Mouse (Mus musculus) MEL (cell line): ENCODE results near the gene Gipc2. TPM values are rescaled to one million over a fixed set of nuclear protein-coding genes. Genes with fewer than 3 reads are reported as not detected.
A peak's percentile ranks its signal among the peaks of the same experiment; 100 is the strongest.

ENCODE experiments used
- DNase-seq: peaks from one replicate; pipeline ENCODE4 v3.0.0; 2011; ENCODE audit warnings: low read depth, low spot score
- H3K27ac ChIP-seq: 2 replicates; pipeline ENCODE4 v1.5.1; 2012; ENCODE audit warnings: low read depth, mild to moderate bottlenecking, control low read depth, low read length, moderate library complexity; ENCODE audit not compliant: control insufficient read depth
- H3K27me3 ChIP-seq, 2 experiments: fragments of 150-350 bp in 1 of 2; sonication (generic) in 1 of 2; 2 replicates each; pipeline ENCODE4 v1.6.1; 2012; ENCODE audit warnings: low read length in 2 of 2, mild to moderate bottlenecking in 2 of 2, improper control_type of control experiment in 1 of 2, moderate library complexity in 1 of 2; ENCODE audit not compliant: insufficient read depth in 2 of 2, control insufficient read depth in 1 of 2
- H3K36me3 ChIP-seq, 2 experiments: 2 replicates each; pipeline ENCODE4 v1.6.1; 2012 to 2014; ENCODE audit warnings: low read length in 2 of 2, improper control_type of control experiment in 1 of 2, inconsistent platforms in 1 of 2, mild to moderate bottlenecking in 1 of 2; ENCODE audit not compliant: insufficient read depth in 2 of 2, control insufficient read depth in 1 of 2
- H3K4me1 ChIP-seq, 2 experiments: fragments of 150-350 bp in 1 of 2; sonication (generic) in 1 of 2; 2 replicates each; pipeline ENCODE4 v1.6.1; 2012; ENCODE audit warnings: low read length in 2 of 2, improper control_type of control experiment in 1 of 2, mild to moderate bottlenecking in 1 of 2; ENCODE audit not compliant: insufficient read depth in 2 of 2, control insufficient read depth in 1 of 2
- H3K4me3 ChIP-seq, 2 experiments: fragments of 150-350 bp in 1 of 2; sonication (generic) in 1 of 2; 2 replicates each; pipeline ENCODE4 v1.5.1; 2012; ENCODE audit warnings: low read depth in 2 of 2, low read length in 2 of 2, mild to moderate bottlenecking in 2 of 2, moderate library complexity in 2 of 2, control low read depth in 1 of 2, improper control_type of control experiment in 1 of 2; ENCODE audit not compliant: control insufficient read depth in 1 of 2, insufficient read depth in 1 of 2
- H3K79me2 ChIP-seq: 2 replicates; pipeline ENCODE4 v1.6.1; 2012; ENCODE audit warnings: mild to moderate bottlenecking, low read length, moderate library complexity; ENCODE audit not compliant: control insufficient read depth, poor library complexity, insufficient read depth
- H3K9ac ChIP-seq: 2 replicates; pipeline ENCODE4 v1.6.1; 2012; ENCODE audit warnings: low read depth, mild to moderate bottlenecking, control low read depth, low read length, moderate library complexity; ENCODE audit not compliant: control insufficient read depth, poor library complexity, severe bottlenecking
- H3K9me3 ChIP-seq: fragments of 150-350 bp; sonication (generic); replicated peaks from 2 replicates; pipeline ENCODE4 v1.6.1; 2012; ENCODE audit warnings: mild to moderate bottlenecking, low read length, improper control_type of control experiment, moderate library complexity; ENCODE audit not compliant: insufficient read depth
- CTCF ChIP-seq, 3 experiments: IDR thresholded peaks in 2 of 3; conservative IDR thresholded peaks in 1 of 3; 2 replicates each; pipeline ENCODE4 v1.5.1; 2011 to 2012; ENCODE audit warnings: low read length in 3 of 3, low read depth in 2 of 3, mild to moderate bottlenecking in 2 of 3, improper control_type of control experiment in 1 of 3, inconsistent platforms in 1 of 3, mixed read lengths in 1 of 3, moderate library complexity in 1 of 3; ENCODE audit not compliant: control insufficient read depth in 1 of 3, insufficient read depth in 1 of 3, poor library complexity in 1 of 3, severe bottlenecking in 1 of 3
- EP300 ChIP-seq, 2 experiments: IDR thresholded peaks; 2 replicates each; pipeline ENCODE4 v1.6.1; 2011; ENCODE audit warnings: improper control_type of control experiment in 2 of 2, low read length in 2 of 2, low read depth in 1 of 2, mild to moderate bottlenecking in 1 of 2
- ETS1 ChIP-seq: IDR thresholded peaks from 2 replicates; pipeline ENCODE4 v1.6.1; 2012; ENCODE audit warnings: low read depth, mild to moderate bottlenecking, inconsistent platforms, low read length, improper control_type of control experiment, moderate library complexity
- GABPA ChIP-seq: IDR thresholded peaks from 2 replicates; pipeline ENCODE4 v1.6.1; 2012; ENCODE audit warnings: low read depth, mild to moderate bottlenecking, inconsistent platforms, low read length, improper control_type of control experiment, moderate library complexity
- GATA1 ChIP-seq: IDR thresholded peaks from 2 replicates; pipeline ENCODE4 v1.6.1; 2011; ENCODE audit warnings: low read depth, low read length, improper control_type of control experiment
- HCFC1 ChIP-seq: IDR thresholded peaks from 2 replicates; pipeline ENCODE4 v1.6.1; 2012; ENCODE audit warnings: low read depth, mild to moderate bottlenecking, inconsistent platforms, low read length, improper control_type of control experiment, moderate library complexity
- MXI1 ChIP-seq: IDR thresholded peaks from 2 replicates; pipeline ENCODE4 v1.6.1; 2011; ENCODE audit warnings: mild to moderate bottlenecking, low read depth, low read length, improper control_type of control experiment
- MYC ChIP-seq: IDR thresholded peaks from 2 replicates; pipeline ENCODE4 v1.6.1; 2011; ENCODE audit warnings: low read depth, mild to moderate bottlenecking, low read length, improper control_type of control experiment, moderate library complexity
- NRF1 ChIP-seq: IDR thresholded peaks from 2 replicates; pipeline ENCODE4 v1.6.1; 2014; ENCODE audit warnings: low read depth, mild to moderate bottlenecking, inconsistent platforms, low read length, improper control_type of control experiment, moderate library complexity; ENCODE audit not compliant: poor library complexity, insufficient read depth, severe bottlenecking
- POLR2AphosphoS5 ChIP-seq: IDR thresholded peaks from 2 replicates; pipeline ENCODE4 v1.6.1; 2012; ENCODE audit warnings: low read depth, borderline replicate concordance, mild to moderate bottlenecking, inconsistent platforms, low read length, moderate library complexity, mixed read lengths
- RAD21 ChIP-seq: IDR thresholded peaks from 2 replicates; pipeline ENCODE4 v1.6.1; 2011; ENCODE audit warnings: mild to moderate bottlenecking, low read depth, low read length, improper control_type of control experiment
- RCOR1 ChIP-seq: IDR thresholded peaks from 2 replicates; pipeline ENCODE4 v1.6.1; 2012; ENCODE audit warnings: low read depth, mild to moderate bottlenecking, inconsistent platforms, low read length, improper control_type of control experiment
- TCF12 ChIP-seq: IDR thresholded peaks from 2 replicates; pipeline ENCODE4 v1.6.1; 2014; ENCODE audit warnings: low read depth, mild to moderate bottlenecking, inconsistent platforms, low read length, improper control_type of control experiment, moderate library complexity
- ZC3H11A ChIP-seq: IDR thresholded peaks from 2 replicates; pipeline ENCODE4 v1.6.1; 2012; ENCODE audit warnings: low read depth, mild to moderate bottlenecking, inconsistent platforms, low read length, improper control_type of control experiment
- polyA plus RNA-seq, 2 experiments: library from polyadenylated mRNA; stranded (reverse) in 1 of 2; unstranded in 1 of 2; fragments of >175 nt in 1 of 2; fragments of >200 nt in 1 of 2; gene quantifications; 2 replicates each; pipeline versions ENCODE4 v1.2.1 to v1.2.4; 2012; ENCODE audit warnings: low replicate concordance in 2 of 2, low read depth in 1 of 2; ENCODE audit not compliant: insufficient read length in 2 of 2, insufficient read depth in 1 of 2, missing spikeins in 1 of 2
- total RNA-seq: library from RNA; depleted of rRNA; stranded (reverse); fragments of 300-350 nt; gene quantifications from 2 replicates; pipeline ENCODE4 v1.2.3, GENCODE M21; 2012

Gipc2 gene
- total and polyA plus RNA-seq, 3 experiments, result 0.27 to 0.78 TPM; not detected in 1

- Histone ChIP-seq H3K27me3 (no peaks in the 10 kb centered on the region), H3K27ac (no peak overlapping the region), H3K4me3 (no peak overlapping the region), H3K9me3 (no peaks in the 10 kb centered on the region), H3K9ac (no peak overlapping the region), H3K79me2 (peaks cover 8% of the 10 kb centered on the region), H3K4me1 (peaks cover 15 to 19% of the 10 kb centered on the region in 2 experiments), H3K36me3 (peaks cover 0 to 39% of the 10 kb centered on the region in 2 experiments; a peak in 2 of 4 replicates)
- no peak for DNase-seq
- TF ChIP-seq EP300 (IDR thresholded peaks at IDR 0.05; ENCODE audit: low read depth in 1 of 2, low read length in 2 of 2), result peak in 1 of 2 experiments; percentile 15; a peak in 1 of 4 replicates
- no peak for TF ChIP-seq MXI1
- TF ChIP-seq HCFC1, result no peak
- TF ChIP-seq TCF12, result 0 out of 2 replicates have a peak, but pooled peaks have one; percentile 10
- no peak for TF ChIP-seq ZC3H11A
Observed at GRCm38 (mm10) chr3:152203996-152204395, 38.0 kb upstream of the Gipc2 start.

DNA sequence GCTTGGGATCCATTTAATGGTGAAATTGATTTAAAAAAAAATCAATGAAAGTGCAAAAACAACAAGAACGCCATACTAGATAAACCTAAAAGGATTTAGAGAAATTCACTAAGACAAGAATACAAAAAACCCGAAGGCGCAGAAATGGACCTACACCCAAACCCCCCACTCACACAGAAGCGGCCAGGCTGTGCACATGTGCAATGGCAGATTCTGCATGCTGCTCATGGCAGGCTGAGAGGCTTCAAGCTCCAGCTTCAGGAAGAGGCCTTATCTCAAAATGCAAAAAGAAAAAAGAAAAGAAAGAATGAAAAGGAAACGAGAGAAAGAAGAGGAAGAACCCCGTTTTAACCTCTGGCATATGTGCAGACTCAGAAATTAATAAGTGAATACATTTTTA lies 37.4 kb upstream of the Gipc2 start:
- Histone ChIP-seq H3K4me1 (peaks cover 12 to 19% of the 10 kb centered on the region in 2 experiments), H3K79me2 (peaks cover 5% of the 10 kb centered on the region), H3K4me3 (no peak overlapping the region), H3K9me3 (no peaks in the 10 kb centered on the region), H3K27me3 (no peaks in the 10 kb centered on the region), H3K36me3 (peaks cover 0 to 36% of the 10 kb centered on the region in 2 experiments; a peak in 2 of 4 replicates), H3K9ac (no peak overlapping the region), H3K27ac (no peak overlapping the region)
- no peak for DNase-seq
- no peak for TF ChIP-seq TCF12
- 0 out of 2 replicates have a peak, but pooled peaks have one; percentile 25 for TF ChIP-seq MYC
- 0 out of 2 replicates have a peak, but pooled peaks have one; percentile 27 for TF ChIP-seq MXI1
- TF ChIP-seq RCOR1, result no peak
- 0 out of 2 replicates have a peak, but pooled peaks have one; percentile 13 for TF ChIP-seq GATA1
- no peak for TF ChIP-seq GABPA
- no peak for TF ChIP-seq RAD21
- no peak for TF ChIP-seq CTCF (IDR thresholded peaks at IDR 0.05 in 2 of 3, conservative IDR thresholded peaks at IDR 0.05 in 1 of 3; ENCODE audit: control insufficient read depth in 1 of 3, insufficient read depth in 1 of 3, low read depth in 2 of 3, low read length in 3 of 3, poor library complexity in 1 of 3, severe bottlenecking in 1 of 3)
- TF ChIP-seq POLR2AphosphoS5, result no peak
- TF ChIP-seq NRF1, result no peak
- 0 out of 2 replicates have a peak, but pooled peaks have one; percentile 22 for TF ChIP-seq ETS1
